Mouse (Mus musculus) stomach, postnatal 0 days (tissue): ENCODE data around the gene Adipor2.

Experiments
- CTCF ChIP-seq: IDR thresholded peaks from 2 replicates; pipeline ENCODE4 v1.5.1; 2016; ENCODE audit warnings: antibody characterized with exemption, low read depth, mild to moderate bottlenecking, moderate library complexity
- EP300 ChIP-seq: optimal IDR thresholded peaks from 2 replicates; pipeline ENCODE3; 2016; ENCODE audit warnings: antibody characterized with exemption

DNA sequence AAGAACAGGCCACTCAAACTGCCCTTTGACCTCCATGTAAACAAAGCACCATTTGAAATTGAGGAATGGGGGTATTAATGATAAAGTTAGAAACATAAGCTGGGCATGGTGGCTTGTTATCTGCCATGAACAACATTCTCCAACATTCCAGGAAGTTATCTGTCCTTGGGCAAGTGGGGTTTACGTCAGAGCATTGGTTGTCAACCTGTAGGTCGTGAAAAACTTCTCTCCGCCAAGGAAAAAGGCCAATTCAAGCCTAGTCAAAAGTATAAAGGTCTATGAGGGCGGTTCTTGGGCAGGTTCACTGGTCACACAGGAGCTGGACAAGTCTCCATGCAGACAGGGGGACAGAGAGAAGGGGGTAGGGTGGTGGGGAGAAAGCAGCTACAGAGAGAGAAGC lies 3.5 kb upstream of the Adipor2 start:
- TF ChIP-seq CTCF = no peak
- TF ChIP-seq EP300 = no peak
